Mouse (Mus musculus): ENCODE data around the gene Wfdc2. TPM values are rescaled to one million over a fixed set of nuclear protein-coding genes. Genes with fewer than 3 reads are reported as not detected.
"Not testable (repeated sequence)": the region's sequence is repeated elsewhere in the genome, so short reads cannot be mapped to it uniquely, and the experiment has no call there.

Wfdc2 gene
- polyA plus RNA-seq, 1 experiment from 2014 or later, result 8.4 TPM

GRCm38 (mm10) chr2:164592014-164592413, 29.8 kb downstream of the Wfdc2 start:
- peak; percentile 44 for DNase-seq (ENCODE audit: low spot score)
- no peak overlapping the region for H3K4me3 ChIP-seq (ENCODE audit: low read depth, low read length)
- WGBS, result 11% methylated on average over 4 of the region's 4 CpGs

GRCm38 (mm10) chr2:164593494-164593893, 31.3 kb downstream of the Wfdc2 start, which contains the start of gene Eppin:
Gene Eppin (minus strand): TSS chr2:164593594.
- 83% methylated on average over 4 of the region's 4 CpGs for WGBS

More at GRCm38 (mm10) chr2:164592014-164592413, 29.8 kb downstream of the Wfdc2 start:
- H3K9me3 ChIP-seq (ENCODE audit: control insufficient read depth, low read length), result no peaks in the 10 kb centered on the region
- H3K9ac ChIP-seq (ENCODE audit: low read length), result no peak overlapping the region
- H3K4me1 ChIP-seq (ENCODE audit: control insufficient read depth, insufficient read depth, low read length), result no peaks in the 10 kb centered on the region; the same call in 1 of the 2 replicates
- ATAC-seq (ENCODE audit: insufficient read depth, low FRiP score, low TSS enrichment), result no peak
- no peaks in the 10 kb centered on the region for H3K27me3 ChIP-seq (ENCODE audit: control insufficient read depth, insufficient read depth, low read length)
- no peaks in the 10 kb centered on the region for H3K36me3 ChIP-seq (ENCODE audit: control insufficient read depth, insufficient read depth, low read length)
- no peak overlapping the region for H3K4me2 ChIP-seq (ENCODE audit: low read depth)
- H3K27ac ChIP-seq (ENCODE audit: low read depth, low read length), result no peak overlapping the region

GRCm38 (mm10) chr2:164600179-164600578, 38.0 kb downstream of the Wfdc2 start:
- H3K9me3 ChIP-seq (ENCODE audit: control insufficient read depth, low read length), result no peaks in the 10 kb centered on the region; the same call in 1 of the 2 replicates
- H3K4me3 ChIP-seq (ENCODE audit: low read depth, low read length), result no peak overlapping the region
- H3K27ac ChIP-seq (ENCODE audit: low read depth, low read length), result no peak overlapping the region
- no peaks in the 10 kb centered on the region for H3K27me3 ChIP-seq (ENCODE audit: control insufficient read depth, insufficient read depth, low read length)
- H3K4me2 ChIP-seq (ENCODE audit: low read depth), result no peak overlapping the region
- DNase-seq (ENCODE audit: low spot score) (no peak), ATAC-seq (ENCODE audit: insufficient read depth, low FRiP score, low TSS enrichment) (no peak)
- no peak overlapping the region for H3K9ac ChIP-seq (ENCODE audit: low read length)
- no peaks in the 10 kb centered on the region for H3K4me1 ChIP-seq (ENCODE audit: control insufficient read depth, insufficient read depth, low read length)
- no peaks in the 10 kb centered on the region for H3K36me3 ChIP-seq (ENCODE audit: control insufficient read depth, insufficient read depth, low read length)
- 64% methylated on average over 3 of the region's 3 CpGs for WGBS

More at GRCm38 (mm10) chr2:164593494-164593893, 31.3 kb downstream of the Wfdc2 start, which contains the start of gene Eppin:
- no peaks in the 10 kb centered on the region for H3K27me3 ChIP-seq (ENCODE audit: control insufficient read depth, insufficient read depth, low read length)
- no peak within 1 kb of the TSS for H3K4me3 ChIP-seq (ENCODE audit: low read depth, low read length)
- H3K9me3 ChIP-seq (ENCODE audit: control insufficient read depth, low read length), result no peaks in the 10 kb centered on the region
- H3K36me3 ChIP-seq (ENCODE audit: control insufficient read depth, insufficient read depth, low read length), result no peaks in the 10 kb centered on the region
- no peaks in the 10 kb centered on the region for H3K4me1 ChIP-seq (ENCODE audit: control insufficient read depth, insufficient read depth, low read length)
- no peak within 1 kb of the TSS for H3K27ac ChIP-seq (ENCODE audit: low read depth, low read length)
- DNase-seq (ENCODE audit: low spot score), result no peak
- no peak for ATAC-seq (ENCODE audit: insufficient read depth, low FRiP score, low TSS enrichment)
- H3K4me2 ChIP-seq (ENCODE audit: low read depth), result no peak within 1 kb of the TSS
- H3K9ac ChIP-seq (ENCODE audit: low read length), result no peak within 1 kb of the TSS

DNA sequence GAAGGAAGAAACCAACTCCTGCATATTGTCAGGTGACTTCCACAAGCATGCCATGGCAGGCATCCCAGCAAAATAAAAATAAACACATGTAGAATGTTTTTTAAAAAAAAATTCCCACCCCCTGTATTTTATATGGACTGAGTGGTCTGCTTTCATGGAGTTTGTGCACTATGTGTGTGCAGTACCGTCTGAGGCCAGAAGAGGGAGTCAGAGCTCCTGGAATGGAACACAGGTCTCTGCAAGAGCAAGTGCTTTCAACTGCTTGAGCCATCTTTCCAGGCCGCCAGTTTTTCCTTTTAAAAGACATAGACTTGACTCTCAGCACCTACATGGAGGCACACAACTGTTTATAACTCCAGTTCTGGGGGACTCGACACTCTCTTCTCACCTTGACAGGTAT, 41.3 kb downstream of the Wfdc2 start:
- Histone ChIP-seq H3K36me3 (ENCODE audit: control insufficient read depth, insufficient read depth, low read length) (no peaks in the 10 kb centered on the region), H3K9ac (ENCODE audit: low read length) (no peak overlapping the region), H3K4me1 (ENCODE audit: control insufficient read depth, insufficient read depth, low read length) (no peaks in the 10 kb centered on the region), H3K4me3 (ENCODE audit: low read depth, low read length) (no peak overlapping the region), H3K4me2 (ENCODE audit: low read depth) (no peak overlapping the region), H3K27ac (ENCODE audit: low read depth, low read length) (no peak overlapping the region), H3K27me3 (ENCODE audit: control insufficient read depth, insufficient read depth, low read length) (no peaks in the 10 kb centered on the region), H3K9me3 (ENCODE audit: control insufficient read depth, low read length) (no peaks in the 10 kb centered on the region; the same call in 1 of the 2 replicates)
- WGBS, result 88% methylated on average over 3 of the region's 3 CpGs
- ATAC-seq (ENCODE audit: insufficient read depth, low FRiP score, low TSS enrichment) (no peak), DNase-seq (ENCODE audit: low spot score) (no peak)

DNA sequence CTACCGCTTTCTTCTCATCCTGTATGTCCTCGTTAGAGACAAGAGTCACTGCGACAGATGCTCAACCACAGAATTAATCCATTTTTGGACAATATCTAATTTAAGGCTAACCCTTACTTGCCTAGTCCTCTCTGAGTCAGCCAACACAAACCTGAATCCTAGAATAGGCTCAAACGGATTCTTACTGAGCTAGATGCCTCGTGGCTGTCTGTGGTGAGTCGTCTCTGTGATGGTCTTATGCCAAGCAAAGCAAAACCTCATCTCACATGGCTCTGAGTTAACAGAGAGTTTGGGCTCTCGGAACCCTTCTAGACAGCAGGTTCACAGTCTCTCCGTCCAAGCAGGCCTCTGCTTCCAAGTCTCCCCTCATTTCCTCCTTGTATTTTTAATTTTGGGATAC, 42.2 kb downstream of the Wfdc2 start:
- Histone ChIP-seq H3K36me3 (ENCODE audit: control insufficient read depth, insufficient read depth, low read length) (no peaks in the 10 kb centered on the region), H3K9ac (ENCODE audit: low read length) (no peak overlapping the region), H3K4me2 (ENCODE audit: low read depth) (no peak overlapping the region), H3K4me3 (ENCODE audit: low read depth, low read length) (no peak overlapping the region), H3K27ac (ENCODE audit: low read depth, low read length) (no peak overlapping the region), H3K9me3 (ENCODE audit: control insufficient read depth, low read length) (no peaks in the 10 kb centered on the region; the same call in 1 of the 2 replicates), H3K27me3 (ENCODE audit: control insufficient read depth, insufficient read depth, low read length) (no peaks in the 10 kb centered on the region), H3K4me1 (ENCODE audit: control insufficient read depth, insufficient read depth, low read length) (no peaks in the 10 kb centered on the region)
- no peak for ATAC-seq (ENCODE audit: insufficient read depth, low FRiP score, low TSS enrichment)
- WGBS, result 93% methylated on average over 8 of the region's 8 CpGs
- no peak for DNase-seq (ENCODE audit: low spot score)

DNA sequence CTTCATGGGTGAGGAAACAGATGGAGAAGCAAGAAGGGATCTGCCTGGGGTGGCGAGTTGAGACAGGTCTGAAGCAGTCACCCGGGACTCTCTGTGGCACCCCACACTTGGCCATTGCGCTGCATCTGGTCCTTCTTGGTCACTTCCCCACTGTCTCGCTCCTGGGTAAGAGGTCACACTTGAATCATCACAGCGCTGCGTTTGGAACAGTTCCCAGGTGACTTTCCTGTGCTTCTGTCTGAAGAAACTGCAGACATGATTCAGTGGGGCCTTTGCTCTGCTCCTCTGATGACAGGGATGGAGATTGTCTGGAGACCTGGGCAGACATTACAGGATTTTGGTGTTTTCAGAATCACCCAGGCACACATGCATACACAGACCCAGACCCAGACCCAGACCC, 46.6 kb downstream of the Wfdc2 start:
- no peak overlapping the region for H3K9ac ChIP-seq (ENCODE audit: low read length)
- no peaks in the 10 kb centered on the region for H3K9me3 ChIP-seq (ENCODE audit: control insufficient read depth, low read length)
- 78% methylated on average over 6 of the region's 6 CpGs for WGBS
- H3K4me3 ChIP-seq (ENCODE audit: low read depth, low read length), result no peak overlapping the region
- no peak overlapping the region for H3K4me2 ChIP-seq (ENCODE audit: low read depth)
- no peaks in the 10 kb centered on the region for H3K4me1 ChIP-seq (ENCODE audit: control insufficient read depth, insufficient read depth, low read length)
- no peak overlapping the region for H3K27ac ChIP-seq (ENCODE audit: low read depth, low read length)
- no peaks in the 10 kb centered on the region for H3K27me3 ChIP-seq (ENCODE audit: control insufficient read depth, insufficient read depth, low read length)
- no peaks in the 10 kb centered on the region for H3K36me3 ChIP-seq (ENCODE audit: control insufficient read depth, insufficient read depth, low read length)
- DNase-seq (ENCODE audit: low spot score) (no peak), ATAC-seq (ENCODE audit: insufficient read depth, low FRiP score, low TSS enrichment) (no peak)

GRCm38 (mm10) chr2:164613471-164613870, 51.3 kb downstream of the Wfdc2 start, which contains the start of the genes Wfdc6b and Wfdc8:
Gene Wfdc6b (plus strand): TSS chr2:164613522.
Gene Wfdc8 (minus strand): TSS chr2:164613626.
- not testable (repeated sequence) for H3K4me1 ChIP-seq (ENCODE audit: control insufficient read depth, insufficient read depth, low read length); H3K4me3 ChIP-seq (ENCODE audit: low read depth, low read length); H3K27me3 ChIP-seq (ENCODE audit: control insufficient read depth, insufficient read depth, low read length); H3K9me3 ChIP-seq (ENCODE audit: control insufficient read depth, low read length); H3K36me3 ChIP-seq (ENCODE audit: control insufficient read depth, insufficient read depth, low read length); H3K4me2 ChIP-seq (ENCODE audit: low read depth); H3K27ac ChIP-seq (ENCODE audit: low read depth, low read length); ATAC-seq (ENCODE audit: insufficient read depth, low FRiP score, low TSS enrichment); H3K9ac ChIP-seq (ENCODE audit: low read length); DNase-seq (ENCODE audit: low spot score)
- 74% methylated on average over 8 of the region's 8 CpGs for WGBS

DNA sequence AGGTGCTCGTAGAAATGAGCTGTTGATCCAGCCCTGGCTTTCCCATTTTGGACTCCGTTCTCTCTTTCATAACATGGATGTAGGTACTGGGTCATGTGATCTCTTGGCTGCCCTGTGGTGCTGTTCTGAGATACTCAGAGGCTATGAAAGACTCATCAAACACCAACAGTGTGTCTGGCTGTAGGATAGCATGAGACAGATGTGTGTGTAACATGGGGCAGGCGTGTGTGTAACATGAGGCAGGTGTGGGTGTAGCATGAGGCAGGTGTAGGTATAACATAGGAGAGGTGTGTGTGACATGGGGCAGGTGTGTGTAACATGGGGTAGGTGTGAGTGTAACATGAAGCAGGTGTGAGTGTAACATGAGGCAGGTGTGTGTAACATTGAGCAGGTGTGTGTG, 53.2 kb downstream of the Wfdc2 start:
- no peak overlapping the region for H3K4me2 ChIP-seq (ENCODE audit: low read depth)

More for the DNA sequence above, 53.2 kb downstream of the Wfdc2 start:
- Histone ChIP-seq H3K9ac (ENCODE audit: low read length) (no peak overlapping the region), H3K27me3 (ENCODE audit: control insufficient read depth, insufficient read depth, low read length) (no peaks in the 10 kb centered on the region), H3K4me3 (ENCODE audit: low read depth, low read length) (no peak overlapping the region), H3K27ac (ENCODE audit: low read depth, low read length) (no peak overlapping the region), H3K36me3 (ENCODE audit: control insufficient read depth, insufficient read depth, low read length) (no peaks in the 10 kb centered on the region), H3K4me1 (ENCODE audit: control insufficient read depth, insufficient read depth, low read length) (no peaks in the 10 kb centered on the region), H3K9me3 (ENCODE audit: control insufficient read depth, low read length) (no peaks in the 10 kb centered on the region)
- 86% methylated on average over 3 of the region's 3 CpGs for WGBS
- ATAC-seq (ENCODE audit: insufficient read depth, low FRiP score, low TSS enrichment), result no peak
- DNase-seq (ENCODE audit: low spot score), result no peak
